Mouse (Mus musculus) gastrocnemius, postnatal 25 days (tissue): Measurements from ENCODE around the gene Szt2. TPM values are rescaled to one million over a fixed set of nuclear protein-coding genes. Genes with fewer than 3 reads are reported as not detected.

Experiments
- DNase-seq: peaks from one replicate; pipeline ENCODE4 v3.0.0; 2022
- total RNA-seq, 2 experiments: library from RNA; stranded (reverse); gene quantifications; 1 replicate in 1 of 2; 2 replicates in 1 of 2; pipeline ENCODE4 v1.2.3; 2021

Szt2 gene
- total RNA-seq, 2 experiments from 2014 or later: 5.0 to 6.6 TPM

DNA sequence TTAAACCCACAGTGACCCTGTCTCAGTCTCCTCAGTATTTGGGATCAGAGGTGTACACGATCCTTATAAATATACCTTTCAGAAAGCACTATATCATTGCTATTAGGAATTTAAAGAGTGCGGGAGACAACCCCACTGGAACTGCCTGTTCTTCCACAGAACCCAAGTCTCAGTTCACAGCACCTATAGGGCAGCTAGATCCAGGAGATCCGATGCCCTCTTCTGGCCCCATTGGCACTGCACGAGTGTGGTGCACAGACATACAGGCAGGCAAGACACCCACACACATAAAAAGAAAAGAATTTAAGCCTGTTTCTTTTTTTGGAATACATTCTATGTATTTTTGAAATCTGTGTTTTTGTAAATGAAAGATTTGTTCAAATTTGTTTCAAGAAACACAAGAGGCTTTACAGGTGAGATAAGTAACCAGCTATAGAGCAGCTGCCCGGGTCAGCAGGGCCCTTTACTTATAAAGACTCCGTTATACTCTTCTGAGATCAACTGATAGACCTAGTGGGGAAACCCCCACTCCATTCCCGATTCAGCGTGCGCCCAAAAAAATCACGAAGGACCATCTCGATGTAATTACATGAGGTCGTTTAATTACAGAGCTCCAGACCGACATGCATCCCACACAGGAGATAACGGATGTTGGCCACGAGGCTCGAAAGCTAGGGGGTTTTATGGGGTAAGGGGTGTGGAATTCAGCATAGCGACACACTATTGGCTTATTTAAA is 50.7 kb downstream of the Szt2 start:
- no peak for DNase-seq

GRCm38 (mm10) chr4:118357504-118357903 is 51.6 kb downstream of the Szt2 start:
- DNase-seq: no peak

DNA sequence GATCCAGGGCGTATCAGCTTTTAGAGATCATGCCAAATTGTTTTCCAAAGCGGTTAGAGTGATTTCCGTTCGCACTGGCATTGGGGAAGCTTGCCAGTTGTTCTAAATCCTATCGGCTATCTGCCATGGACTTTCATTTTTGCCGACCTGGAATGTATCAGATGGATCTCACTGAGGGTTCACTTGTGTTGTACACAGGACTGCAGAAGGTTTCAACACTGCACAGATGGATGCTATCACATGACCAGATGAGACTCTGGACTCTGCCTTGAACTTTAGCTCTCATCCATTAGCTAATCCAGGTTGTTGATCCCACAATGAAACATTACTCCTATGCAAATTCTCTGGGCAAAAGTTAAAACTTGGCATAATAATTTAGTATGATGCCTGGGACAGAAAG is 52.3 kb downstream of the Szt2 start:
- no peak for DNase-seq

DNA sequence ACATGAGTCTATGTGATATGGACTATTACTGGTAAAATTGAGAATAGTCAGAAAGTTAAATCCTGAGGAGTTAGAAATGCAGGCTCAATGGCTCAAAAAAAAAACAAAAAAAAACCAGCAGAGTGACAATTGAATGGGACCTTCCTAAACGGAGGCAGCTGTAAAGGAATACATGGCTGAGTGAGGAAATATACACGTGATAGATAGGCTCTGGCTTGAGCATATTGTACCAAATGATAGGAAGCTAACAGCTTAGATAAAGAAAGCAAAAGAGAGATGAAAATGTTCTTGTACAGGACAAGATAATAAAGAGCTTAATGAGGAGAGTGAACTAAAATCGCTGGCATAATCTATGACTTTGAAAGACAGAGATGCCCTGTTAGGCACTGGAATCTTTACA is 54.8 kb downstream of the Szt2 start:
- no peak for DNase-seq

DNA sequence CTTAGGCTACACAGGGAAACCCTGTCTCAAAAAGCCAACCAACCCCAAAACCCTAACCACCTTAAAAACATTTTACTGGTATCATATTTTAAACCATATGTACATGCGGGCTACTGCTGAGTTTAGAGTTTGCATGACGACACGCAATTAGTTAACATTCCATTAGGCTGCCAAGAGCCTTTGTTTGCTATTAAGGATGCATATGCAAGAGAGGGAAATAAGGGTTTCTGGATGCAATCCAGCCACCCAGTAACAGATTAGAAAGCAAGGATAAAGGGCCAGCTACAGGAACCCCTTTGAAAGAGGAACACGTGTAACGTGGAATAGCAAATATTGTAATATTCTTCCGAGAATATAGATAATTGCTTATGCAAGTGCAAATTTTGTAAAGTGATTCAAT is 55.4 kb downstream of the Szt2 start:
- DNase-seq: no peak

DNA sequence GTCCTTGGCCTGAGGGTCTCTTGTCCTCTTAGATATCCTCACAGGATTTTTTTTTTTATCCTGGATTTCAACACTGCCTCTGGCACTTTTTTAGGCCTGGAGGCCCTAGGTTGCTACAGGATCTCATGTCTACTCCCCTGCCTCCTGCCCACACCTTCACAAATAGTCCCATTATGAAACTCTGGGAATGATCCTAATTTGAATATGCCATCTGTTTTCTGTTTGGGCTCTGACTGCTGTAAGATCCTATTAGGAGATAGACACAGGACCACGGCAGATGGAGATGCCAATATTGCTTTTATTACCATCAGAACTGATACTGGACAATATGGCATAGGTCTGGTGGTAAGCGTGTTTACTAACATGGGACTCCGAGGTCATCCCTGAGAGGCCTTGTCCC is 57.2 kb downstream of the Szt2 start:
- no peak for DNase-seq

GRCm38 (mm10) chr4:118350864-118351263 is 58.2 kb downstream of the Szt2 start:
- no peak for DNase-seq

- DNase-seq: no peak
Measured at GRCm38 (mm10) chr4:118347529-118348309, 61.4 kb downstream of the Szt2 start.

DNA sequence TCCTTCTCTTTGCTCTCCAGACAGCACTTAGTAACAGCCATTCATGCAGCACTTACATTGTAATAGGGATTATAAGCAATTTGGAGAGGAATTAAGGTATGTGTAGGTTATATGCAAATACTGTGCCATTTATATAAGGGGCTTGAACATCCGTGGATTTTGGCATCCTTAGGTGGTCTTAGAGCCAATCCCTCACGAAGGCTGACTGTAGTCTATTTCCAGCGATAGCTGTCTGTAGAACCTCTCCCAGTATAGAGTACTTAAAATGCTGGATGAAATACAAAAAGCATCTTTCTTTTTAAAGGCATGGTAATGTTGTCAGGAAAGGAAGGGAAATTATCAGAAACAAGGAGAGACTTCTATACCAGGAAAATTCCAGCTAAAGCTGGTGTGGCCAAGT is 67.6 kb downstream of the Szt2 start:
- DNase-seq: no peak

- no peak for DNase-seq
Measured at GRCm38 (mm10) chr4:118336658-118337057, 72.4 kb downstream of the Szt2 start.

DNA sequence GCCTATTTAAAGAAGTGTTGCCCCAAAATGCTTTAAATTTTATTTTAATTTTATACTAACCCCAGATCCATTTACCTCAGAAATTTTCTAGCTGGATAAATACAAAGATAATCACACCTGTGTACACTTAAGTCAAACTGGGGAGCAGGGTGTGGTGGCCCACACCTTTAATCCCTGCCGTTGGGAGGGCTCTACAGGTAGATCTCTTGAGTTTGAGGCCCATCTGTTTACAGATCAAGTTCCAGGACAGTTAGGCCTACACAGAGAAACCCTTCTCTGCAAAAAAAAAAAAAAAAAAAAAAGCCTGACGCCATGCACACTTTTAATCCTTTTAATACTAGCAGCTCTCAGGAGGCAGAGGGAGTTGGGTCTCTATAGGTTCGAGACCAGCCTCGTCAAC is 73.1 kb downstream of the Szt2 start:
- no peak for DNase-seq

DNA sequence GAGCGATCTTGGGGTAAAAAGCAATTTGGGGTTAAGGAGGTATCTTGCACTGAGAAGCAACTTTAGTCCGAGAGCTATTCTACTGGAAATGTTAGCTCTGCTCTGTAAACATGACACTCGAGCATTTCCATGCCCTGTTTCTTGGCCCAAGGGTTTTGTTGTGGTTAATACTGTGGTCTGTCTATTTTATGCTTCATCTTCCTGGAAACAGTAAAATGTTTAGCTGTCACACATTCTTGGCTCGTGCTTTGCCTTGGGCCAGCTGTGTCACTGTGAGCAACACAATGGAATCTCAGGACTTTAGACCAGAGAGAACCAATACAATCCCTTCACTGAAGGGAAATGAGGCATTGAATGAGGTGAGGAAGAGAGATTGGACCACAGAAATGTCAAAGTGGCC is 77.3 kb downstream of the Szt2 start:
- no peak for DNase-seq

DNA sequence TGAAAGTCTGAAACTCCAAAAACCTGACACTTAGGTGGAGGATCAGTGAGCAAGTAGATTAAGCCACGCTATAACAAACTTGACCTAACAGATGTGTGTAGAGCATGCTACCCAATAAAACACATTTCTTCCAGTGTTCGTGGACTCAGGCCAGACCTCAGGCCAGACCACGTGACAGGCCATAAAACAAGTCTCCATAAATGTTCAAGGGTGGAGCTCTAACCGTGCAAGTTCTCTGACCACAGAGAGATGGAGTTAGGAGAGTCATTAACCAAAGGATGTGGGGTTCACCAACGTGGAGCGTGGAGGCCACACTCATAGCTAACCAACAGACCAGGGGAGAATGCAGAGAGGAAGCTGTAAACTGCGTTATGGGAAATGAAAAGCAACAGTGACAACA is 82.6 kb downstream of the Szt2 start:
- DNase-seq: no peak

- no peak for DNase-seq
Measured at GRCm38 (mm10) chr4:118320636-118321035, 88.4 kb downstream of the Szt2 start.

DNA sequence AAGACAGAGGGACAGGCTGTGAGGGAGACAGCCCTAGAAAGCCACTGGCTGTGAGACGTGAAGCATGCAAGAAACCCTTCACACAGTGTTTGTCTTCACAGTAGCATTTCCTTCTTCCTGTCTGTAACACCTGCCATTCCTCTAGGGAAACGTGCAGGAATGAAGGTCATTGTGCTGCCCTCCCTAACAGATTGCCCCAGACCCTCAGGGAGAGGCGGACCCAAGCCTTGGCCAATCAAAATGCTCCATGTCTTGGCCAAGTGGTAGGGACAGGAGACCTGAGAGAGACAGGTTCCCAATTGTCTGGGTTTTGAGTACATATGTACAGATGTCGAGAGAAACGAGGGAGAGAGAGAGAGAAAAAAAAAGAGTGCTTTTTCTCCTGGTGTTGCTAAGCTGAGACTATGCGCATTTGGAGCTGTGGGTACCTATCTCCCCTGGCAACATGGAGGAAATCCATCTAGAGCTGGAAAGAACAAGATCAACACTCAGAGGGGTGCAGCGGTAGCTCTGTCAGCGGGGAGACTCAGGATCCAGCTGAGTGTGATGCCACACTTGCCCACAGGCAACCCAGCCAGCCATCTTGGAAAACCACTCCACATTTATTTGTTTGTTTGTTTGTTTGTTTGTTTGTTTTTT is 89.2 kb downstream of the Szt2 start:
- no peak for DNase-seq

DNA sequence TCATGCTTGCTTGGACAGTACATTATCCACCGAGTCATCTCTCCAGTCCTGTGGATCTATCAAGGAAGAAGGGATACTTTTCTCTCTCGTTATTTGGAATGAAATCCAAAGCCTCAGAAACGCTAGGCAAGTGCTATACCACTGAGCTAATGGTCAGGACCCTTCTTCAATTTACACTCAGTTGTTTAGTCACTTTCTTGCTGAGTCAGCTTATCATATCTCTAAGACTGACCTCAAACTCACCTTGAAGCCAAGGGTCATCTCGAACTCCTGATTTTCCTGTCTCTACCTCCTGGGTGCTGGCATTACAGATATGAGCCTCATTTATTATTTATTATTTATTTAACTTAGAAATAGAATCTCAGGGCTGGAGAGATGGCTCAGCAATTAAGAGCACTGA is 92.4 kb downstream of the Szt2 start:
- DNase-seq: no peak

GRCm38 (mm10) chr4:118315286-118315685 is 93.8 kb downstream of the Szt2 start:
- no peak for DNase-seq

Other genes starting within 250 kb of the Szt2 start
- gene Kdm4a, start 229.2 kb downstream of the Szt2 start, total RNA-seq: 10 to 100 TPM; 14.7 to 20.9 TPM
- gene Ptprf, start 117.9 kb downstream of the Szt2 start, total RNA-seq: 1 to 10 TPM; 3.7 to 4.8 TPM
- 10 to 100 TPM; 38.4 to 39.7 TPM for gene Med8, start 64 bp upstream of the Szt2 start, total RNA-seq
- 10 to 100 TPM in 1 of 2 experiments, 1 to 10 TPM in 1; 8.0 to 10.3 TPM for gene Elovl1, start 18.8 kb upstream of the Szt2 start, total RNA-seq
- gene Cdc20, start 28.1 kb upstream of the Szt2 start, total RNA-seq: 1 to 10 TPM in 1 of 2 experiments, under 1 TPM in 1; 0.91 to 1.1 TPM
- not detected for gene Mpl, start 48.2 kb upstream of the Szt2 start, total RNA-seq
- gene Tie1, start 80.8 kb upstream of the Szt2 start, total RNA-seq: 10 to 100 TPM; 15.8 to 20.1 TPM
- gene 2610528J11Rik, start 117.7 kb upstream of the Szt2 start, total RNA-seq: not detected
- gene Tmem125, start 134.8 kb upstream of the Szt2 start, total RNA-seq: not detected
- not detected for gene Cfap57, start 211.5 kb upstream of the Szt2 start, total RNA-seq
- 10 to 100 TPM; 25.1 to 26.9 TPM for gene Ebna1bp2, start 211.5 kb upstream of the Szt2 start, total RNA-seq
- not detected for gene Olfr62, start 249.7 kb upstream of the Szt2 start, total RNA-seq